22 mouse cellular contexts compared by ENCODE assay signal in genomic region chr7:130018891-130019290, GRCm38 (mm10).
DNase-seq lines count a peak whose midpoint lies in the region; ATAC-seq lines count a peak whose summit lies in the region.
"Had no signal": no experiment of that assay in that cellular context is flagged by ENCODE, and none has a peak within 500 bp of the region (broad histone marks: within the 10 kb centered on the region; RNA-seq: fewer than 3 reads in every experiment).

No protein-coding gene starts in this region.

- intact Hi-C loops in left cerebral cortex, postnatal 10 days (cut with DNase I), result no loop called here

- no peak overlapping the region for H3K27ac ChIP-seq in intestine, embryonic 14.5 days (ENCODE audit: low read depth)
- H3K27ac ChIP-seq in intestine, embryonic 16.5 days (ENCODE audit: low read length), result no peak overlapping the region
- H3K27ac ChIP-seq in embryonic facial prominence, embryonic 13.5 days, result peak overlapping the region; percentile 16; the same call in 1 of the 2 replicates
- peak overlapping the region; percentile 61; the same call in 1 of the 2 replicates for H3K27ac ChIP-seq in limb, embryonic 10.5 days
- H3K27ac ChIP-seq: embryonic facial prominence, embryonic 12.5 days; forebrain, embryonic 13.5 days; gastrocnemius, adult 2 months; heart, embryonic 10.5 days; hindbrain, embryonic 12.5 days had no signal

- peak; percentile 48 for DNase-seq in intestine, embryonic 14.5 days (ENCODE audit: low spot score)
- peak; percentile 57 for DNase-seq in limb, embryonic 10.5 days (ENCODE audit: low spot score)
- no peak for DNase-seq in B cell, adult 2 months
- DNase-seq in left cerebral cortex, postnatal 10 days (ENCODE audit: extremely low spot score in 1 of 2, low spot score in 2 of 2), result no peak
- DNase-seq: adrenal gland, postnatal 10 days; cerebellum, adult 18-20 months; cerebellum, adult 9-11 months; cerebellum, postnatal 36 days; forebrain, postnatal 0 days; gastrocnemius, adult 2 months; gastrocnemius, postnatal 25 days; heart, postnatal 10 days; heart, postnatal 4 days had no signal

- no peak overlapping the region for H3K9ac ChIP-seq in intestine, embryonic 14.5 days (ENCODE audit: low read length)
- no peak overlapping the region for H3K9ac ChIP-seq in intestine, embryonic 16.5 days (ENCODE audit: low read depth, low read length)
- H3K9ac ChIP-seq in embryonic facial prominence, embryonic 13.5 days, result no peak overlapping the region; the same call in 1 of the 2 replicates
- H3K9ac ChIP-seq: embryonic facial prominence, embryonic 12.5 days; forebrain, embryonic 13.5 days; forebrain, postnatal 0 days; hindbrain, embryonic 12.5 days had no signal

- no peaks in the 10 kb centered on the region for H3K36me3 ChIP-seq in intestine, embryonic 14.5 days (ENCODE audit: control insufficient read depth, insufficient read depth, low read length)
- no peaks in the 10 kb centered on the region for H3K36me3 ChIP-seq in intestine, embryonic 16.5 days (ENCODE audit: control insufficient read depth, insufficient read depth, low read length)
- H3K36me3 ChIP-seq in embryonic facial prominence, embryonic 13.5 days, result no peaks in the 10 kb centered on the region
- H3K36me3 ChIP-seq in limb, embryonic 10.5 days, result no peaks in the 10 kb centered on the region
- H3K36me3 ChIP-seq: embryonic facial prominence, embryonic 12.5 days; G1E; heart, embryonic 10.5 days; hindbrain, embryonic 12.5 days had no signal

- no peak overlapping the region for H3K4me2 ChIP-seq in intestine, embryonic 14.5 days (ENCODE audit: low read length)
- H3K4me2 ChIP-seq in intestine, embryonic 16.5 days (ENCODE audit: low read depth, low read length), result no peak overlapping the region
- no peak overlapping the region for H3K4me2 ChIP-seq in embryonic facial prominence, embryonic 13.5 days
- H3K4me2 ChIP-seq: embryonic facial prominence, embryonic 12.5 days; forebrain, embryonic 13.5 days; hindbrain, embryonic 12.5 days had no signal

- no peak overlapping the region for H3K4me3 ChIP-seq in intestine, embryonic 14.5 days (ENCODE audit: low read depth, low read length)
- H3K4me3 ChIP-seq in intestine, embryonic 16.5 days (ENCODE audit: low read length), result no peak overlapping the region
- no peak overlapping the region for H3K4me3 ChIP-seq in embryonic facial prominence, embryonic 13.5 days
- no peak overlapping the region for H3K4me3 ChIP-seq in limb, embryonic 10.5 days
- H3K4me3 ChIP-seq: embryonic facial prominence, embryonic 12.5 days; forebrain, embryonic 13.5 days; gastrocnemius, adult 2 months; heart, embryonic 10.5 days; hindbrain, embryonic 12.5 days had no signal

- peaks cover 22% of the 10 kb centered on the region for H3K4me1 ChIP-seq in intestine, embryonic 14.5 days (replicated peaks; ENCODE audit: control insufficient read depth, insufficient read depth, low read length)
- H3K4me1 ChIP-seq in intestine, embryonic 16.5 days (ENCODE audit: control insufficient read depth, insufficient read depth, low read length), result peaks cover 13% of the 10 kb centered on the region
- peaks cover 25% of the 10 kb centered on the region for H3K4me1 ChIP-seq in embryonic facial prominence, embryonic 13.5 days
- H3K4me1 ChIP-seq in limb, embryonic 10.5 days, result peaks cover 42% of the 10 kb centered on the region
- H3K4me1 ChIP-seq: forebrain, embryonic 13.5 days; hindbrain, embryonic 12.5 days had no signal

- WGBS in intestine, embryonic 14.5 days, result 27% methylated on average over 4 of the region's 4 CpGs
- 45% methylated on average over 4 of the region's 4 CpGs for WGBS in intestine, embryonic 16.5 days
- 17% methylated on average over 4 of the region's 4 CpGs for WGBS in embryonic facial prominence, embryonic 13.5 days
- WGBS in limb, embryonic 10.5 days, result 12% methylated on average over 4 of the region's 4 CpGs

- ATAC-seq in intestine, embryonic 14.5 days (replicated peaks; ENCODE audit: low FRiP score, low TSS enrichment, low read depth), result no peak
- ATAC-seq in intestine, embryonic 16.5 days, result no peak
- ATAC-seq in embryonic facial prominence, embryonic 13.5 days (ENCODE audit: insufficient number of reproducible peaks, insufficient read depth, low FRiP score, low TSS enrichment, low read depth), result no peak
- ATAC-seq: CD4-positive, CD25-positive, alpha-beta regulatory T cell, adult 4 months; forebrain, embryonic 13.5 days; forebrain, postnatal 0 days; intestine, postnatal 0 days had no signal

- no peaks in the 10 kb centered on the region for H3K9me3 ChIP-seq in intestine, embryonic 14.5 days (ENCODE audit: control insufficient read depth, low read length)
- H3K9me3 ChIP-seq in intestine, embryonic 16.5 days (ENCODE audit: control insufficient read depth, low read length), result no peaks in the 10 kb centered on the region
- H3K9me3 ChIP-seq in embryonic facial prominence, embryonic 13.5 days, result no peaks in the 10 kb centered on the region
- no peaks in the 10 kb centered on the region for H3K9me3 ChIP-seq in limb, embryonic 10.5 days (replicated peaks)
- H3K9me3 ChIP-seq: embryonic facial prominence, embryonic 12.5 days; forebrain, embryonic 13.5 days; heart, embryonic 10.5 days; hindbrain, embryonic 12.5 days had no signal

- no peaks in the 10 kb centered on the region for H3K27me3 ChIP-seq in intestine, embryonic 14.5 days (replicated peaks; ENCODE audit: control insufficient read depth, insufficient read depth, low read length)
- no peaks in the 10 kb centered on the region for H3K27me3 ChIP-seq in intestine, embryonic 16.5 days (replicated peaks; ENCODE audit: control insufficient read depth, insufficient read depth, low read length)
- H3K27me3 ChIP-seq in embryonic facial prominence, embryonic 13.5 days, result no peaks in the 10 kb centered on the region
- no peaks in the 10 kb centered on the region for H3K27me3 ChIP-seq in limb, embryonic 10.5 days (ENCODE audit: low read depth, poor library complexity, severe bottlenecking)
- H3K27me3 ChIP-seq: embryonic facial prominence, embryonic 12.5 days; forebrain, embryonic 13.5 days; hindbrain, embryonic 12.5 days had no signal

Comparison
In these comparisons a context has a peak if more than half of its experiments do, and no peak if none do; other contexts are left out.
1. DNase-seq: peak in intestine, embryonic 14.5 days (single experiment) and limb, embryonic 10.5 days (single experiment); none in B cell, adult 2 months (0 of 2) and left cerebral cortex, postnatal 10 days (0 of 2).
2. H3K27ac ChIP-seq: peak in embryonic facial prominence, embryonic 13.5 days (single experiment) and limb, embryonic 10.5 days (single experiment); none in intestine, embryonic 14.5 days (single experiment) and intestine, embryonic 16.5 days (single experiment).